Mouse (Mus musculus): ENCODE measurements around the gene Lmntd1.

- no peak for TF ChIP-seq POLR2A (IDR thresholded peaks at IDR 0.05; ENCODE audit: low read depth, low read length)
- TF ChIP-seq CTCF (IDR thresholded peaks at IDR 0.05; ENCODE audit: extremely low read depth, insufficient read length, insufficient replicate concordance, low read depth, low read length) = no peak
Observed at GRCm38 (mm10) chr6:145591578-145591977, 22.5 kb downstream of the Lmntd1 start.

All from small intestine, adult 2 months (tissue).